Comparison of ENCODE assay signal across 19 mouse cellular contexts in genomic region chr5:32245385-32245784, GRCm38 (mm10). TPM values are rescaled to one million over a fixed set of nuclear protein-coding genes. Genes with fewer than 3 reads are reported as not detected.
DNase-seq lines count a peak whose midpoint lies in the region.
"Had no signal": no experiment of that assay in that cellular context is flagged by ENCODE, and none has a peak within 500 bp of the region (broad histone marks: within the 10 kb centered on the region; RNA-seq: fewer than 3 reads in every experiment).

No protein-coding gene starts in this region.

- DNase-seq in layer of hippocampus, adult 18-20 months (ENCODE audit: low spot score in 2 of 2): peak; percentile 8 to 38
- no peak for DNase-seq in layer of hippocampus, postnatal 14 days (ENCODE audit: low spot score in 2 of 2)
- peak; percentile 21 to 67 for DNase-seq in frontal cortex, adult 2 months (ENCODE audit: extremely low spot score in 1 of 2, low spot score in 1 of 2)
- peak; percentile 7 to 43 for DNase-seq in left cerebral cortex, adult 8-10 months (ENCODE audit: low spot score in 2 of 2)
- DNase-seq in right cerebral cortex, postnatal 14 days: peak; percentile 12
- no peak for DNase-seq in gastrocnemius, adult 8-10 months (ENCODE audit: low spot score in 2 of 2)
- DNase-seq in urinary bladder, postnatal 25 days (ENCODE audit: low spot score): no peak
- no peak for DNase-seq in cerebellum, postnatal 10 days
- DNase-seq: adrenal gland, postnatal 36 days; B cell, adult 2 months; cerebellum, adult 8-10 months; heart, postnatal 14 days; kidney, adult 9 months; kidney, postnatal 4 days; liver, embryonic 13.5 days; lung, postnatal 4 days; spleen, adult 18-20 months; thymus, adult 18-20 months had no signal

RNA-seq across cellular contexts. Expression of gene Plb1, which starts 12.9 kb away (rescaled TPM):
- 1 to 10 TPM in 1 of 2 experiments, under 1 TPM in 1; 0.84 to 1.1 TPM for total RNA-seq in layer of hippocampus, adult 18-20 months (2021)
- under 1 TPM; 0.46 to 0.72 TPM for total RNA-seq in layer of hippocampus, postnatal 14 days (2021)
- 1.3 and 1.6 TPM in 2 replicates for polyA plus RNA-seq in frontal cortex, adult 2 months (2012; rRNA removed)
- 1 to 10 TPM in 3 of 4 experiments, under 1 TPM in 1; 0.54 to 1.7 (median 1.3) TPM for total RNA-seq in left cerebral cortex, adult 8-10 months (2022)
- 1 to 10 TPM in 3 of 4 experiments, under 1 TPM in 1; 0.58 to 3.3 (median 1.3) TPM for total RNA-seq in gastrocnemius, adult 8-10 months (2022)
- total RNA-seq: adrenal gland, postnatal 36 days had no signal
- polyA plus RNA-seq: embryonic facial prominence, embryonic 11.5 days; liver, embryonic 13.5 days had no signal

Comparison
In these comparisons a context has a peak if more than half of its experiments do, and no peak if none do; other contexts are left out.
1. DNase-seq: peak in layer of hippocampus, adult 18-20 months (2 of 2), frontal cortex, adult 2 months (2 of 2), left cerebral cortex, adult 8-10 months (2 of 2) and right cerebral cortex, postnatal 14 days (single experiment); none in layer of hippocampus, postnatal 14 days (0 of 2), gastrocnemius, adult 8-10 months (0 of 2), urinary bladder, postnatal 25 days (single experiment) and cerebellum, postnatal 10 days (0 of 2).